Mouse (Mus musculus) hematopoietic stem cell, adult 5-6 weeks (primary cell): Measurements from ENCODE around the gene Nom1. TPM values are rescaled to one million over a fixed set of nuclear protein-coding genes. Genes with fewer than 3 reads are reported as not detected.

Source experiments
- ATAC-seq, 2 experiments: fragments of 125-278 bp in 1 of 2; replicated peaks in 1 of 2; 2 replicates each; pipeline ENCODE4 v1.8.0; 2016 to 2017; ENCODE audit warnings: inconsistent platforms in 2 of 2, mild to moderate bottlenecking in 2 of 2, moderate number of reproducible peaks in 2 of 2, low read depth in 1 of 2, moderate TSS enrichment in 1 of 2; ENCODE audit not compliant: low FRiP score in 2 of 2, poor library complexity in 2 of 2, severe bottlenecking in 2 of 2, insufficient read depth in 1 of 2, low TSS enrichment in 1 of 2
- total RNA-seq: library from RNA; stranded (forward); fragments of 172-1452, 232-1000 nt; gene quantifications from 2 replicates; pipeline ENCODE4 v1.2.3, GENCODE M21; 2017

Gene Nom1
- total RNA-seq, 1 experiment from 2014 or later, result 13.0 TPM

GRCm38 (mm10) chr5:29468351-29469065 lies 34.0 kb downstream of the Nom1 start:
- ATAC-seq, result no peak

- no peak for ATAC-seq
These were observed 35.0 kb downstream of the Nom1 start for GRCm38 (mm10) chr5:29469501-29469900.

- ATAC-seq, result no peak
These were observed 35.8 kb downstream of the Nom1 start for GRCm38 (mm10) chr5:29470271-29470670.

GRCm38 (mm10) chr5:29470851-29471394 lies 36.5 kb downstream of the Nom1 start:
- ATAC-seq, result no peak

GRCm38 (mm10) chr5:29471396-29471795 lies 36.9 kb downstream of the Nom1 start:
- ATAC-seq, result no peak

GRCm38 (mm10) chr5:29471855-29472665 lies 37.6 kb downstream of the Nom1 start:
- no peak for ATAC-seq

- no peak for ATAC-seq
These were observed 39.2 kb downstream of the Nom1 start for GRCm38 (mm10) chr5:29473551-29474245.

- ATAC-seq, result no peak
These were observed 39.9 kb downstream of the Nom1 start for GRCm38 (mm10) chr5:29474246-29474960.

GRCm38 (mm10) chr5:29475041-29475440 lies 40.6 kb downstream of the Nom1 start:
- no peak for ATAC-seq

- no peak for ATAC-seq
These were observed 41.1 kb downstream of the Nom1 start for GRCm38 (mm10) chr5:29475556-29475955.

GRCm38 (mm10) chr5:29476021-29476420 lies 41.6 kb downstream of the Nom1 start:
- no peak for ATAC-seq

GRCm38 (mm10) chr5:29477474-29478207 lies 43.2 kb downstream of the Nom1 start:
- ATAC-seq, result no peak

- ATAC-seq, result 0 out of 4 replicates have a peak, but pooled peaks of 1 of the 2 experiments have one; percentile 8
These were observed 44.0 kb downstream of the Nom1 start, which contains the start of gene Mnx1 for GRCm38 (mm10) chr5:29478208-29479197. Gene Mnx1, minus strand, starts transcription at chr5:29478470.

- peak; percentile 52 to 58; a peak in 2 of 4 replicates for ATAC-seq
These were observed 44.7 kb downstream of the Nom1 start for GRCm38 (mm10) chr5:29479198-29479593.

GRCm38 (mm10) chr5:29483801-29484200 lies 49.3 kb downstream of the Nom1 start:
- no peak for ATAC-seq
